Mouse (Mus musculus): ENCODE measurements around the gene 2610528J11Rik. TPM values are rescaled to one million over a fixed set of nuclear protein-coding genes. Genes with fewer than 3 reads are reported as not detected.
"Not testable (repeated sequence)": the region's sequence is repeated elsewhere in the genome, so short reads cannot be mapped to it uniquely, and the experiment has no call there.

The 2610528J11Rik gene
- polyA plus RNA-seq (2016; fragmentation: Nextera tagmentation; extraction: Ambion mirVana) = 0.52 and 0.53 TPM in 2 replicates

GRCm38 (mm10) chr4:118526408-118527334, at the start of gene 2610528J11Rik:
Gene 2610528J11Rik, plus strand, starts transcription at chr4:118526999.
- H3K4me1 ChIP-seq = peaks cover 18% of the 10 kb centered on the region
- no peak within 1 kb of the TSS for H3K4me3 ChIP-seq
- 0 out of 2 replicates have a peak, but pooled peaks cover 13% of the 10 kb centered on the region for H3K27me3 ChIP-seq (ENCODE audit: low read depth, poor library complexity, severe bottlenecking)
- peak within 1 kb of the TSS; percentile 23; the same call in 1 of the 2 replicates for H3K27ac ChIP-seq (replicated peaks)
- no peaks in the 10 kb centered on the region for H3K36me3 ChIP-seq
- H3K9me3 ChIP-seq (replicated peaks) = no peaks in the 10 kb centered on the region
- WGBS = 41% methylated on average over 17 of the region's 17 CpGs
- no peak for DNase-seq (ENCODE audit: low spot score)

GRCm38 (mm10) chr4:118489717-118490132, 37.1 kb upstream of the 2610528J11Rik start, which contains the start of gene Tie1:
Gene Tie1, minus strand, starts transcription at chr4:118490061.
- Histone ChIP-seq H3K4me1 (0 out of 2 replicates have a peak, but pooled peaks cover 5% of the 10 kb centered on the region), H3K4me3 (no peak within 1 kb of the TSS), H3K27ac (replicated peaks) (no peak within 1 kb of the TSS), H3K27me3 (ENCODE audit: low read depth, poor library complexity, severe bottlenecking) (no peaks in the 10 kb centered on the region), H3K9me3 (replicated peaks) (no peaks in the 10 kb centered on the region), H3K36me3 (no peaks in the 10 kb centered on the region)
- 80% methylated on average over 8 of the region's 8 CpGs for WGBS
- DNase-seq (ENCODE audit: low spot score) = no peak

DNA sequence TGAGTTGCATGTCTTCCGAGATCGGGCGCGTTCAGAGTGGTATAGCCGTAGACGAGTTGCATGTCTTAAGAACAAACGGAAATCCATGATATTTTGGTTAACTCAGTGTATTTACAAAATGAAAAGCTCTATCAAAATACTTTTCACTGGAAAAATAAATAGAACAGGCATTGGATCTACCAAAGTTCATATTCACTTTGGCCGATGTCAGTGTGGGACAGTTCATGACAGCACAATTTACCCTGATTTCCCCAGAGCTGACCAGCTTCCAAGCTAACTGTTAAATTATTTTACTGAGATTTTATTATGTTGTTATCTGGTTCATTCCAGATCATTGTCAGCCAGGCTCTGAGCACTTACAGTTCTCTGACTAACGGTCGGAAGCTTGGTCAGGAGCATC, 36.3 kb upstream of the 2610528J11Rik start:
- Histone ChIP-seq H3K27me3 (ENCODE audit: low read depth, poor library complexity, severe bottlenecking) (no peaks in the 10 kb centered on the region), H3K9me3 (replicated peaks) (no peaks in the 10 kb centered on the region), H3K27ac (replicated peaks) (no peak overlapping the region), H3K4me3 (no peak overlapping the region), H3K4me1 (0 out of 2 replicates have a peak, but pooled peaks cover 1% of the 10 kb centered on the region), H3K36me3 (no peaks in the 10 kb centered on the region)
- WGBS = 95% methylated on average over 10 of the region's 10 CpGs
- DNase-seq (ENCODE audit: low spot score) = no peak

DNA sequence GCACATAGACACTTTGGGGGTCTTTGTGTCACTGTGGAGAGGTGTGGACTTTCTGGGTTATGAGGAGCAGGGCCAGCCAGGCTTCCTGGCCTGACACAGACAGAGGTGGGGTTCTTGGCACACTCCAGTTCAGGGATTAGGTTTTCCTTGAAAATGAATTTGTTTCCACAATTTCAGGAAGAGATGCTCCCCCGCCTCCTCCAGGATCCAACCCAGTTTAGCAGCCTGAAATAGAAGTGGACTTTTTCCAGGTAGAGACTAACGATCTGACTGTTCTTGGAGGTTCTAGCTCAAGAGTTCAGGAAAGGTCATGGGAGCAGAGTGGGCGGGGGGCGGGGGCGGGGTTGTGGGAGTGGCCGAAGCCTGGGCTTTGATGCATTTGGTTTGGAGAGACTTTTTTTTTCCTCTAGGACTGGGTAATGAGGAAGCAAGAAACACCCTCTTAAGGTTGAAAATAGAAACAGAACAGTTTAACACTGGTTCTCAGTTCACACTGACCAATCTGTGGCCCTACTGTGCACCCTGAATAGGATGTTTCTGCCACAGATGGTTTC, 26.6 kb upstream of the 2610528J11Rik start:
- Histone ChIP-seq H3K27ac (replicated peaks) (no peak overlapping the region), H3K36me3 (no peaks in the 10 kb centered on the region), H3K4me3 (no peak overlapping the region), H3K27me3 (ENCODE audit: low read depth, poor library complexity, severe bottlenecking) (no peaks in the 10 kb centered on the region), H3K9me3 (replicated peaks) (no peaks in the 10 kb centered on the region), H3K4me1 (peaks cover 8% of the 10 kb centered on the region; the same call in 1 of the 2 replicates)
- DNase-seq (ENCODE audit: low spot score) = no peak
- WGBS = 50% methylated on average over 6 of the region's 6 CpGs

DNA sequence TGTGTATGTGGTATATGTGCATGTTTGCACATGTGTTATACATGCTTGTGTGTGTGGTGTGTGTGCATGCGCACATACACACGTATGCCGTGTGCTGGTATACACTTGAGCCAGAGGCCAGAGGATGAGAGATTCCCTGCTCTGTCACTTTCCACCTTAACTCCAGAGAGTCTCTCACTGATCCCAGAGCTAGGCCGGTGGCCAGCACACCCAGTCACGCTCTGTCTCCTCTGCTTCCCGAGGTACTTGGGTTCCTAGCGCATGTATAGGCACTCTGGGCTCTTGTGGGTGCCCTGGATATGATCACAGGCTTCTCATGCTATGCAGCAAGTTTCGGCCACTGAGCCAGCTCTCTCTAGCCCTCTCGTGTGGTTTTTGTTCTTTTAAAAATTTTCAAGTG, 26.0 kb upstream of the 2610528J11Rik start:
- WGBS = 78% methylated on average over 9 of the region's 9 CpGs
- no peaks in the 10 kb centered on the region for H3K9me3 ChIP-seq (replicated peaks)
- no peaks in the 10 kb centered on the region for H3K27me3 ChIP-seq (ENCODE audit: low read depth, poor library complexity, severe bottlenecking)
- DNase-seq (ENCODE audit: low spot score) = no peak
- H3K36me3 ChIP-seq = no peaks in the 10 kb centered on the region
- H3K4me1 ChIP-seq = peaks cover 8% of the 10 kb centered on the region; the same call in 1 of the 2 replicates
- H3K4me3 ChIP-seq = no peak overlapping the region
- no peak overlapping the region for H3K27ac ChIP-seq (replicated peaks)

- H3K36me3 ChIP-seq = no peaks in the 10 kb centered on the region
- no peak for DNase-seq (ENCODE audit: low spot score)
- WGBS = 78% methylated on average over 3 of the region's 3 CpGs
- H3K9me3 ChIP-seq (replicated peaks) = no peaks in the 10 kb centered on the region
- no peak overlapping the region for H3K4me3 ChIP-seq
- H3K4me1 ChIP-seq = peaks cover 12% of the 10 kb centered on the region
- no peak overlapping the region for H3K27ac ChIP-seq (replicated peaks)
- no peaks in the 10 kb centered on the region for H3K27me3 ChIP-seq (ENCODE audit: low read depth, poor library complexity, severe bottlenecking)
Observed at GRCm38 (mm10) chr4:118505551-118505950, 21.2 kb upstream of the 2610528J11Rik start.

DNA sequence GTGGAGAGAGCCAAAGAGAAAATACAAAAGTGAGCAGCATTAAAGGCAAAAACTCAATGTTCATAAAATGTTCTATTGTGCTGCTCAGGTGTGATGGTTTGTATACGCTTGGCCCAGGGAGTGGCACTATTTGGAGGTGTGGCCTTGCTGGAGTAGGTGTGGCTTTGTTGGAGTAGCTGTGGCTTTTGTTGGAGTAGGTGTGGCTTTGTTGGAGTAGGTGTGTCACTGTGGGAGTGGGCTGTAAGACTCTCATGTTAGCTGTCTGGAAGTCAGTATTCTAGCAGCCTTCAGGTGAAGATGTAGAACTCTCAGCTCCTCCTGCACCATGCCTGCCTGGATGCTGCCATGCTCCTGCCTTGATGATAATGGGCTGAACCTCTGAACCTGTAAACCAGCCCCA, 19.6 kb upstream of the 2610528J11Rik start:
- DNase-seq (ENCODE audit: low spot score); H3K36me3 ChIP-seq: not testable (repeated sequence)
- WGBS = 84% methylated on average over 1 of the region's 1 CpGs

DNA sequence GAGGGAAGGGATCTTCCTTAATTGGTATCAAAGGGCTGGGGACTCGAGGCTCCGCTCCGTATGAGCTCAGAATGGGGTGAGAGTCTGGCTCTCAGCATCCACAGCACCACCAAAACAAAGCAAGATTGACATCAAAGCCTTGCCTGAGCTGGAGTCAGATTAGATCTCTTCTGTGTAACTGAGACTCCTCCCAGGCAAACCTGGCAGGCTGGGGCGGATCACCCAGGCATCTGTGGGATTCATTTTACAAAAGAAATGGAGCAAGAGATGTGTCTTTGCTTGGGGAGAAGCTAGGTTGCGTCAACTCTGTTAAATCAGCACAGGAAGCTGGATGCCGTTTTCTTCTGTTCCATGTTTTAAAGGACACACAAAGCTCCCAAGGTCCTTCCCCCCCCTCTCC, 17.7 kb upstream of the 2610528J11Rik start:
- peak; percentile 28 for DNase-seq (ENCODE audit: low spot score)
- peaks cover 17% of the 10 kb centered on the region for H3K4me1 ChIP-seq
- H3K27me3 ChIP-seq (ENCODE audit: low read depth, poor library complexity, severe bottlenecking) = no peaks in the 10 kb centered on the region
- H3K9me3 ChIP-seq (replicated peaks) = no peaks in the 10 kb centered on the region
- H3K36me3 ChIP-seq = no peaks in the 10 kb centered on the region
- H3K4me3 ChIP-seq = no peak overlapping the region
- WGBS = 5% methylated on average over 6 of the region's 6 CpGs
- H3K27ac ChIP-seq (replicated peaks) = peak overlapping the region; percentile 38; the same call in 1 of the 2 replicates

More for the DNA sequence above, 19.6 kb upstream of the 2610528J11Rik start:
- H3K4me1 ChIP-seq; H3K9me3 ChIP-seq (replicated peaks); H3K27me3 ChIP-seq (ENCODE audit: low read depth, poor library complexity, severe bottlenecking); H3K4me3 ChIP-seq; H3K27ac ChIP-seq (replicated peaks): not testable (repeated sequence)

GRCm38 (mm10) chr4:118516699-118517496, 9.9 kb upstream of the 2610528J11Rik start:
- Histone ChIP-seq H3K27ac (replicated peaks) (peak overlapping the region; percentile 63), H3K4me3 (peak overlapping the region; percentile 31; the same call in 1 of the 2 replicates), H3K27me3 (ENCODE audit: low read depth, poor library complexity, severe bottlenecking) (peaks cover 29% of the 10 kb centered on the region), H3K9me3 (replicated peaks) (no peaks in the 10 kb centered on the region), H3K4me1 (peaks cover 22% of the 10 kb centered on the region), H3K36me3 (no peaks in the 10 kb centered on the region)
- peak; percentile 29 for DNase-seq (ENCODE audit: low spot score)
- WGBS = 24% methylated on average over 20 of the region's 20 CpGs

- peak overlapping the region; percentile 31; the same call in 1 of the 2 replicates for H3K4me3 ChIP-seq
Observed at GRCm38 (mm10) chr4:118517497-118518146, 9.2 kb upstream of the 2610528J11Rik start.

GRCm38 (mm10) chr4:118518208-118518607, 8.6 kb upstream of the 2610528J11Rik start:
- Histone ChIP-seq H3K27ac (replicated peaks) (peak overlapping the region; percentile 63; the same call in 1 of the 2 replicates), H3K4me1 (peaks cover 20% of the 10 kb centered on the region), H3K36me3 (no peaks in the 10 kb centered on the region), H3K27me3 (ENCODE audit: low read depth, poor library complexity, severe bottlenecking) (peaks cover 29% of the 10 kb centered on the region), H3K9me3 (replicated peaks) (no peaks in the 10 kb centered on the region), H3K4me3 (no peak overlapping the region)
- no peak for DNase-seq (ENCODE audit: low spot score)
- WGBS = 68% methylated on average over 5 of the region's 5 CpGs

More at GRCm38 (mm10) chr4:118517497-118518146, 9.2 kb upstream of the 2610528J11Rik start:
- Histone ChIP-seq H3K36me3 (no peaks in the 10 kb centered on the region), H3K9me3 (replicated peaks) (no peaks in the 10 kb centered on the region), H3K27me3 (ENCODE audit: low read depth, poor library complexity, severe bottlenecking) (peaks cover 29% of the 10 kb centered on the region), H3K27ac (replicated peaks) (peak overlapping the region; percentile 63), H3K4me1 (peaks cover 22% of the 10 kb centered on the region)
- no peak for DNase-seq (ENCODE audit: low spot score)
- 37% methylated on average over 16 of the region's 16 CpGs for WGBS

- H3K4me1 ChIP-seq = peaks cover 16% of the 10 kb centered on the region
- H3K9me3 ChIP-seq (replicated peaks) = no peaks in the 10 kb centered on the region
- H3K36me3 ChIP-seq = no peaks in the 10 kb centered on the region
- no peak for DNase-seq (ENCODE audit: low spot score)
- H3K27ac ChIP-seq (replicated peaks) = no peak overlapping the region
- no peak overlapping the region for H3K4me3 ChIP-seq
- peaks cover 26% of the 10 kb centered on the region for H3K27me3 ChIP-seq (ENCODE audit: low read depth, poor library complexity, severe bottlenecking)
- WGBS = 96% methylated on average over 7 of the region's 7 CpGs
Observed at GRCm38 (mm10) chr4:118522248-118522647, 4.6 kb upstream of the 2610528J11Rik start.

Data from midbrain, embryonic 10.5 days (tissue).